Mouse (Mus musculus) megakaryocyte, embryonic 14.5 days (primary cell): ENCODE results near the gene Zfand4. TPM values are rescaled to one million over a fixed set of nuclear protein-coding genes. Genes with fewer than 3 reads are reported as not detected.

ENCODE experiments used
- H3K27me3 ChIP-seq: replicated peaks from 2 replicates; pipeline ENCODE3; 2012; ENCODE audit warnings: inconsistent platforms
- H3K36me3 ChIP-seq: replicated peaks from 2 replicates; pipeline ENCODE3; 2012; ENCODE audit warnings: low read length, inconsistent platforms, mixed read lengths
- H3K4me1 ChIP-seq: 2 replicates; pipeline ENCODE4 v1.6.1; 2012; ENCODE audit warnings: inconsistent platforms
- H3K4me3 ChIP-seq: replicated peaks from 2 replicates; pipeline ENCODE3; 2012; ENCODE audit warnings: moderate library complexity, mild to moderate bottlenecking, inconsistent platforms
- H3K9me3 ChIP-seq: 2 replicates; pipeline ENCODE4 v1.6.1; 2012; ENCODE audit warnings: inconsistent platforms
- FLI1 ChIP-seq: IDR thresholded peaks from 2 replicates; pipeline ENCODE4 v1.6.1; 2012; ENCODE audit warnings: low read length, inconsistent platforms, mixed read lengths
- GATA1 ChIP-seq: IDR thresholded peaks from 3 replicates; pipeline ENCODE4 v1.6.1; 2012; ENCODE audit warnings: mixed read lengths, low read length, inconsistent platforms, borderline replicate concordance
- polyA plus RNA-seq: library from polyadenylated mRNA; stranded (reverse); fragments of >175 nt; gene quantifications from 2 replicates; pipeline ENCODE4 v1.2.3, GENCODE M21; 2012; ENCODE audit warnings: low replicate concordance; ENCODE audit not compliant: insufficient read depth

Gene Zfand4
- polyA plus RNA-seq, 1 experiment, result 1.3 TPM

DNA sequence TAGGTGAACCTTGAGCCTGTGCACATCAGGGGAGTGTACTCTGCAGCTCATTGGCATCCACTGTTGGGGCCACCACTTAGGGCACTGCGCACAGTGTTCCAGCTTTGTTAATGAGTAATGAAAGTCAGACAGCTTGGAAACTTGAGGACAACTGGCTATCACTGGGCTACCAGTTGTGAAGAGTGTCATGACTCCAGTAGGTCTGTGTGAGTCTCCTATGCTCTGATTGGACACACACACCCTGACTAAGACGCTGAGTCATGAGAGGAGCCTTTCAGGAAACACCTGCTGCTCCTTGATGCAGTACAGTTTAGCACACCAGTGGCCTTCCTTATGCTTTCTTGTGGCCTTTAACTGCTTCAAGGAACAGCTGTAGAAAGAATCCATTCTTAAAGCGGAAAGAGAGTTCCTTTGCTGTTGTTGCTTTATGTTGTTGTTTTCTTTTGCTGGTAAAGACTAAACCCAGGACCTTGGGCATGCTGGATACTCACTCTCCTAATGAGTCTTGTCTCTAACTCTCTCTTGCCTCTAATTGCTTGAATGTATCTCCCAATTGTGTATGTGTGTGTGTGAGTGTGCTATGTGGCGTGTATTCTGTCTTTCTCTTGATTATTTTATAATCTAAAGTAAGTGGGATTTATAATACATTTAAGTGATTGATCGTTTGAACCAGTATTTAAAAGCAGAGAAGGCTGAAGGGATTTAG is 23.0 kb downstream of the Zfand4 start:
- no peaks in the 10 kb centered on the region for H3K27me3 ChIP-seq
- H3K4me1 ChIP-seq, result peaks cover 78% of the 10 kb centered on the region
- H3K4me3 ChIP-seq, result peak overlapping the region; percentile 83
- no peaks in the 10 kb centered on the region for H3K9me3 ChIP-seq
- TF ChIP-seq FLI1, result peak; percentile 89
- peak; percentile 98 for TF ChIP-seq GATA1
- H3K36me3 ChIP-seq, result peaks cover 80% of the 10 kb centered on the region

DNA sequence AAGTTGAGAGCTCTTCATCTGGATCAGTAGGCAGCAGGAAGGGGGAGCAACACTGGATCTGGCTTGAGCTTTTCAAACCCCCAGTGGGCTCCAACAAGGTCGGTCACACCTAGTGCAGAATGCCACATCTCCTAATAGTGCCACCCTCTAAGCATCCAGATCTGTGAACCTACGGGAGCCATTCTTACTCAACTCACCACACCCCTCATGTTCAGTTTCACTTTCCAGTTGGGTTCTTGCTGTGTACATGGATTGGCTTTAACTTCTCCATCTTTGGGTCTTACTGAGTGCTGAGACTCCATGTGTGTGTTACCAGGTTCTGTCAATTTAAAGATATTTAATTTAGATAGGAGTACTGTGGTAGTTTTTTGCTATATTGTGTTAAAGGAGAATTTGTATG is 47.4 kb downstream of the Zfand4 start:
- Histone ChIP-seq H3K4me1 (peaks cover 27% of the 10 kb centered on the region), H3K36me3 (peaks cover 78% of the 10 kb centered on the region)
- no peak for TF ChIP-seq FLI1
- no peak for TF ChIP-seq GATA1

DNA sequence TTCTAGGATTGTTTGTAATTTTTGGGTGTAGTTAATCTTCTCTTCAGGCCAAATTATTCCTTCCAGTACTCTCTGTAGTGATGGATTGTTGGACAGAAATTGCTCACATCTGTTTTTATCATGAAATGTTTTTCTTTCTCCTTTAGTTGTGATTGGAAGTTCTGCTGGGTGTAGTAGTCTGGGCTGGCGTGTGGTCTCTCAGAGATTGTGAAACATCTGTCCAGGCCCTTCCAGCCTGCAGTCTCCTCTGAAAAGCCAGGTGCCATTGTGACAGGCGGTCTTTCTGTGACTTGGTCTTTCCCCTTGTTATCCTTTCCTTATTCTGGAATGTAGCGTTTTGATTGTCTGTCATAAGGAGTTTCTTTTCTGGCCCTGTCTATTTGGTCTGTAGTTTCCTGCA is 55.2 kb downstream of the Zfand4 start:
- Histone ChIP-seq H3K4me1 (peaks cover 11% of the 10 kb centered on the region), H3K9me3 (no peaks in the 10 kb centered on the region), H3K4me3 (no peak overlapping the region), H3K36me3 (peaks cover 51% of the 10 kb centered on the region), H3K27me3 (no peaks in the 10 kb centered on the region)
- TF ChIP-seq FLI1 (no peak), GATA1 (no peak)

More for the DNA sequence above, 47.4 kb downstream of the Zfand4 start:
- H3K9me3 ChIP-seq, result no peaks in the 10 kb centered on the region
- H3K27me3 ChIP-seq, result no peaks in the 10 kb centered on the region
- no peak overlapping the region for H3K4me3 ChIP-seq

DNA sequence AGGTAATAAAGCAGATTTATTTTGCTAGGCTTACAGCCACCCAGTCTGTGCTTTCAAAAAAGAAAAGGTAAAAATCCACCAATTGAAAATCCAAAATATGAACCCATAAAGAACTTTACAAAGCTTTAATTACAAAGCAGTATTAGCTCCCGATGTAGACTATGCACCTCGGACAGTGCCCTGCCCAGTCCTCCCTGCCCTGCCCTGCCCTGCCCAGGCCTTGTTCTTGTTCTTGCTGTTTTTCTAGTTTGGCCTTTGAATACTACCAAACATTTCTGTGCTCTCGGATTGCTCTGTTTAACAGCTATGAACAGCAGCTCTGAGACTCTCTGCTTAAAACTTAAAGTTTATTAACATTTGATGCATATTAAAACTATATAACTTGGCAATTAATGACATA is 62.6 kb downstream of the Zfand4 start:
- Histone ChIP-seq H3K4me3 (no peak overlapping the region), H3K27me3 (no peaks in the 10 kb centered on the region), H3K36me3 (peaks cover 57% of the 10 kb centered on the region), H3K9me3 (no peaks in the 10 kb centered on the region), H3K4me1 (peaks cover 20% of the 10 kb centered on the region)
- TF ChIP-seq GATA1 (no peak), FLI1 (no peak)

DNA sequence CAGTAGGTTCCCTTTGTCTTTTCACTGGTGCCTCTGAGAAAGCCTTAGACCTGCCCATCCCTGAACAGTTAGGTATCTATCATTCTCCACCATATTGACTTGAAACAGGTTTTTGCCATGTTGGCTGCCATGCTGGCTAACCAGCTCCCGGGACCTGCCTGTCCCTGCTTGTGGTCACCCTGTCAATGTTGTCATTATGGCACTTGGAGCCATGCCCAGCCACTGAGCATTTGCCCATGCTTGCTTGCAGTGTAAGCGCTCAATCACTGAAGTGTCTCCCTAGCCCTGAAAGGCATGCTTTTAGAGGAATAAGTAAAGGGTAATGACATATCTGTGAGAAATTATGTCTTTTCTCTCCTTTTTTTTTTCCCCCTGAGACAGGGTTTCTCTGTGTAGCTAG is 67.4 kb downstream of the Zfand4 start:
- TF ChIP-seq GATA1 (no peak), FLI1 (no peak)
- Histone ChIP-seq H3K4me1 (peaks cover 2% of the 10 kb centered on the region), H3K36me3 (peaks cover 42% of the 10 kb centered on the region)

DNA sequence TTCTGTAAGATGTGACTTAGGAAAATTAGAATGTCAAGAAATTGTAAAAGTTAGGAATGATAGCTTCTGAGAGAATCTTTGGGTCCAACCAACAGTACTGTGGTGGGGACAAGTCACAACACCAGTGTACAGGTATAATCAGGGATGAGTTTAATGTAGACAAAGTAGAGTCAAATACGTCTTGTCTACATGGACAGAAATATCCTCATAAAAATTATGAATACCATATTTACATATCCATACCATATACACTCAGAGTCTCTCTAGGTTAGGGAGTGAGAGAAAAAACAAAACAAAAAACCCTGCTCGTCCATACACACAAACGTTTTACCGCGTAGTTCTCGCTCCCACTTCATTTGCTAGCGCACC is 73.4 kb downstream of the Zfand4 start:
- peaks cover 39% of the 10 kb centered on the region for H3K4me1 ChIP-seq
- peaks cover 4% of the 10 kb centered on the region; the same call in 1 of the 2 replicates for H3K9me3 ChIP-seq
- TF ChIP-seq GATA1, result no peak
- TF ChIP-seq FLI1, result no peak
- peaks cover 30% of the 10 kb centered on the region for H3K36me3 ChIP-seq
- H3K4me3 ChIP-seq, result peak overlapping the region; percentile 93
- peaks cover 1% of the 10 kb centered on the region for H3K27me3 ChIP-seq

More for the DNA sequence above, 67.4 kb downstream of the Zfand4 start:
- H3K4me3 ChIP-seq, result no peak overlapping the region
- H3K27me3 ChIP-seq, result peaks cover under 1% of the 10 kb centered on the region
- no peaks in the 10 kb centered on the region for H3K9me3 ChIP-seq

DNA sequence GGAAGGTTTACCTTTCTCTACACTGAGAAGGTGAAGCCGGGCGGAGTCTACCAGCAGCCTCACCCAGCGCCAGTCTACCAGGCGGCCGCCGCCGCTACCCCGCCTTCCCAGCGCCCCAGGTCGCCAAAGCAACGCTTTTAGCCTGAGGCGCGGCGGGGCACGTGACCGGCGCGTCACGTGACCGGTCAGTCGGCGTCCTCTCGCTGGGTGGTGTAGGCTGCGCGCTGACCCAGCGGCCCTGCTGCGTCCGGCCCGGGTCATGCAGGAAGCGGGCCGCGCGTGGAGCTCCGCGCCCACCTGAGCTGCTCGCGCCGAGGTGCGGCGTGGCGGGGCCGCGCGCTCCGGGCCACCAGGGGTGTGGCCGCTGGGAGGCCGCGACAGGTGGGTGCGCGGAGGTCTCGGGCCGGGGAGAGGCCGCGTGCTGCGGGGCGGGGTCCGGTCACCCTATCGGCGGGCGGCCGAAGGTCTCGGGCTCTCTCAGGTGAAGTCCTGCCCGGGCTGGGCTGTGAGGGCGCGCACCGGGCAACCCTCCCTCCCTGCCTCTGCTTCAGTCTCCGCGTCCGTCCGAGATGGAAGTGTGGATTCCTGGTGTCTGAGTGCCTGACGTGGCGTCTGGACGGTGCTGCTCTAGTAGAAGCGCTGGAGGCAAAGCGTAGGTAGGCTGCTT is 73.9 kb downstream of the Zfand4 start, which contains the start of gene March8:
Gene March8, plus strand, starts transcription at position 190 of the 667 bp plus-strand sequence.
- Histone ChIP-seq H3K4me3 (peak within 1 kb of the TSS; percentile 93), H3K27me3 (peaks cover 1% of the 10 kb centered on the region), H3K9me3 (peaks cover 4% of the 10 kb centered on the region; the same call in 1 of the 2 replicates), H3K36me3 (peaks cover 32% of the 10 kb centered on the region), H3K4me1 (peaks cover 41% of the 10 kb centered on the region)
- TF ChIP-seq GATA1 (no peak), FLI1 (no peak)

DNA sequence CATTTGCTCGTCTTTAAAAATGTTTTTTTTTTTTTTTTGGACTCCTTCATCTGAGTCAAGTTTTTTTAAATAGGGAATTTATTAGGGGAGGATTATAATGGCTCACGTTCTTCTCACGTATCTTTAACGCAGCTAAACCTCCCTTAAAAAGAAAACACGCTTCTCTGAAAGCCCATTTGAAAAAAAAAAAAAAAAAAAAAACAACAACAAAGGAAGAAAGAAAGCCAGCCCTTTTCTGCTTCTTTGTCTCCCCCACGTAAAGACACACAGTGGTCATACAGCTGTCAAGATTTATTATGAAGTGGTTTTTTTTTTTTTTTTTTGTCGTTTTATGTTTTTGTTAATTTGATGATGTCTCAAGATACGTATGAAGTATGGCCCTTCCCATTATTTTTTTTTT is 74.5 kb downstream of the Zfand4 start:
- H3K4me3 ChIP-seq, result peak overlapping the region; percentile 93
- TF ChIP-seq GATA1 (no peak), FLI1 (no peak)
- H3K27me3 ChIP-seq, result peaks cover 1% of the 10 kb centered on the region
- H3K36me3 ChIP-seq, result peaks cover 36% of the 10 kb centered on the region
- peaks cover 4% of the 10 kb centered on the region; the same call in 1 of the 2 replicates for H3K9me3 ChIP-seq
- peaks cover 44% of the 10 kb centered on the region for H3K4me1 ChIP-seq

DNA sequence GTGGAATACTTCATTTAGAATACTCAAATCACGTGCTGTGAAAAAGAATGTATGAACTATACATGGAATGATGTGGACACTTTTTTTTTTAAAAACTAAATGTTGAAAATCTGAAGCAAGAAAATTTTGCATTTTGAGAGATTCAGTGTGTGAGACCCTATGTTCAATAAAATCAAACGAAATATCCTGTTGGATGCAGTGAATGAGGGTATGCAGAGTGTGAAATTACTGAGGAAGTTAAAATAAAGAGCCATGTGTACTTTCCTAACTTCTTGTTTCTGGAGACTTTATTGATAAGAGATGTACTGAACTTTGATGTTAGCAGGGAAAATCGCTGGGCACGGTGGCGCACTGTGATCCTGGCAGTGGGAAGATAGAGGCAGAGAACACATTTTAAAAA is 75.1 kb downstream of the Zfand4 start:
- TF ChIP-seq FLI1 (no peak), GATA1 (no peak)
- H3K4me1 ChIP-seq, result peaks cover 48% of the 10 kb centered on the region
- peak overlapping the region; percentile 93 for H3K4me3 ChIP-seq
- H3K9me3 ChIP-seq, result peaks cover 4% of the 10 kb centered on the region; the same call in 1 of the 2 replicates
- H3K36me3 ChIP-seq, result peaks cover 40% of the 10 kb centered on the region
- H3K27me3 ChIP-seq, result peaks cover 1% of the 10 kb centered on the region

DNA sequence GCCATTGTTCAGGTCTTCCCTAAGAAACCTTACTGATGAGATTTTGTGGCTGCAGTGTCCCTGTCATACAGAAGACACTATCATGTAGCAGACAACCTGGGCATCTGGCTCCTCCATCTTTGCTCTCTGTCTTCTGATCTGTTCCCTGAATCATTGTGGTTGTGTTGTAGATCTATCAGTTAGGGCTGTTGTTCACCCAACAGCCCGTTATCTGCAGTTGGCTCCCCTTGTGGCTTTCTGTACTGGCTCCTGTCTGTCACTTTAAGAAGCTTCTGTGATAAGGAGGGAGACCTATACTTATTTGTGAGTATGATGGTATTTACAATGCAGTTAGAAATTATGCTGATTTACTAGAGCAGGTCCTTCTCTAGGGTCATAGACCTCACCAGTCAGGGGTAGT is 76.5 kb downstream of the Zfand4 start:
- Histone ChIP-seq H3K9me3 (peaks cover 4% of the 10 kb centered on the region; the same call in 1 of the 2 replicates), H3K4me1 (peaks cover 48% of the 10 kb centered on the region), H3K4me3 (no peak overlapping the region), H3K36me3 (peaks cover 43% of the 10 kb centered on the region), H3K27me3 (peaks cover 1% of the 10 kb centered on the region)
- no peak for TF ChIP-seq GATA1
- TF ChIP-seq FLI1, result no peak
